Mouse (Mus musculus): ENCODE measurements around the gene Dtnb.
A peak's percentile ranks its signal among the peaks of the same experiment; 100 is the strongest.

The Dtnb gene

GRCm38 (mm10) chr12:3771080-3771479 is 198.9 kb downstream of the Dtnb start:
- DNase-seq (ENCODE audit: extremely low read depth, low read depth) = no peak

GRCm38 (mm10) chr12:3773643-3774042 is 201.5 kb downstream of the Dtnb start:
- DNase-seq (ENCODE audit: extremely low read depth, low read depth) = no peak

- DNase-seq (ENCODE audit: extremely low read depth, low read depth) = no peak
These were observed 203.8 kb downstream of the Dtnb start for GRCm38 (mm10) chr12:3776015-3776414.

- DNase-seq (ENCODE audit: extremely low read depth, low read depth) = no peak
These were observed 205.5 kb downstream of the Dtnb start for GRCm38 (mm10) chr12:3777682-3778081.

- DNase-seq (ENCODE audit: extremely low read depth, low read depth) = no peak
These were observed 206.1 kb downstream of the Dtnb start for GRCm38 (mm10) chr12:3778286-3778685.

GRCm38 (mm10) chr12:3779639-3780038 is 207.5 kb downstream of the Dtnb start:
- no peak for DNase-seq (ENCODE audit: extremely low read depth, low read depth)

- DNase-seq (ENCODE audit: extremely low read depth, low read depth) = no peak
These were observed 208.3 kb downstream of the Dtnb start for GRCm38 (mm10) chr12:3780405-3780891.

- DNase-seq (ENCODE audit: extremely low read depth, low read depth) = no peak
These were observed 208.8 kb downstream of the Dtnb start for GRCm38 (mm10) chr12:3780931-3781471.

- peak; percentile 68 for DNase-seq (ENCODE audit: extremely low read depth, low read depth)
These were observed 209.3 kb downstream of the Dtnb start for GRCm38 (mm10) chr12:3781482-3781881.

GRCm38 (mm10) chr12:3783196-3783825 is 211.1 kb downstream of the Dtnb start:
- DNase-seq (ENCODE audit: extremely low read depth, low read depth) = no peak

GRCm38 (mm10) chr12:3784258-3784657 is 212.1 kb downstream of the Dtnb start:
- DNase-seq (ENCODE audit: extremely low read depth, low read depth) = no peak

GRCm38 (mm10) chr12:3784729-3785128 is 212.5 kb downstream of the Dtnb start:
- DNase-seq (ENCODE audit: extremely low read depth, low read depth) = no peak

GRCm38 (mm10) chr12:3787041-3787440 is 214.9 kb downstream of the Dtnb start:
- no peak for DNase-seq (ENCODE audit: extremely low read depth, low read depth)

GRCm38 (mm10) chr12:3787541-3787940 is 215.4 kb downstream of the Dtnb start:
- DNase-seq (ENCODE audit: extremely low read depth, low read depth) = no peak

- DNase-seq (ENCODE audit: extremely low read depth, low read depth) = no peak
These were observed 216.4 kb downstream of the Dtnb start for GRCm38 (mm10) chr12:3788421-3789051.

- no peak for DNase-seq (ENCODE audit: extremely low read depth, low read depth)
These were observed 217.5 kb downstream of the Dtnb start for GRCm38 (mm10) chr12:3789626-3790185.

- DNase-seq (ENCODE audit: extremely low read depth, low read depth) = no peak
These were observed 219.1 kb downstream of the Dtnb start for GRCm38 (mm10) chr12:3791257-3791656.

- DNase-seq (ENCODE audit: extremely low read depth, low read depth) = peak; percentile 83
These were observed 219.6 kb downstream of the Dtnb start for GRCm38 (mm10) chr12:3791732-3792131.

GRCm38 (mm10) chr12:3792248-3792647 is 220.1 kb downstream of the Dtnb start:
- DNase-seq (ENCODE audit: extremely low read depth, low read depth) = no peak

- DNase-seq (ENCODE audit: extremely low read depth, low read depth) = no peak
These were observed 223.4 kb downstream of the Dtnb start for GRCm38 (mm10) chr12:3795569-3795968.

GRCm38 (mm10) chr12:3799551-3799950 is 227.4 kb downstream of the Dtnb start:
- DNase-seq (ENCODE audit: extremely low read depth, low read depth) = no peak

GRCm38 (mm10) chr12:3805852-3806251 is 233.7 kb downstream of the Dtnb start, which contains the start of gene Dnmt3a:
TSS of gene Dnmt3a (plus strand) at chr12:3806007.
- no peak for DNase-seq (ENCODE audit: extremely low read depth, low read depth)
